Mouse (Mus musculus): ENCODE measurements around the gene Ift140. TPM values are rescaled to one million over a fixed set of nuclear protein-coding genes. Genes with fewer than 3 reads are reported as not detected.

Ift140 gene
- total RNA-seq, 2 experiments from 2014 or later, result 11.0 to 20.3 TPM

DNA sequence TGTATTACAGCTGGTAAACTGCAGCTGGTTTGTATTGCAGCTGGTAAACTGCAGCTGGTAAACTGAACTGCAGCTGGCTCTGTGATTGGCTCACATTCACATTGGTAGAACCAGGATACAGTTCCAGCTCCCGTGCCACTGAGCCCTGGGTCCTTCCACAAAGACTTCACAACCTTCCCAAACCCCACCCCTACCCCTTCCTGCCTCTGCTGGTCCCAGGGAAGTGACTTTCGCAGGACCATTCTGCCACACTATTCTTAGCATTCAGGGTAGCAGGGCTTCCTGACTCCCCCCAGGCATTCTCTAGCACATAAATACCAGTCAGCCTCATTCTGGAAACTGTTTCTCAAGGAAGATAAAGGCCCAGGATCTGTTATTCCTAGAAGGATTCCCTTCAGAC lies 52.8 kb downstream of the Ift140 start:
- ATAC-seq (replicated peaks; ENCODE audit: poor library complexity), result no peak

DNA sequence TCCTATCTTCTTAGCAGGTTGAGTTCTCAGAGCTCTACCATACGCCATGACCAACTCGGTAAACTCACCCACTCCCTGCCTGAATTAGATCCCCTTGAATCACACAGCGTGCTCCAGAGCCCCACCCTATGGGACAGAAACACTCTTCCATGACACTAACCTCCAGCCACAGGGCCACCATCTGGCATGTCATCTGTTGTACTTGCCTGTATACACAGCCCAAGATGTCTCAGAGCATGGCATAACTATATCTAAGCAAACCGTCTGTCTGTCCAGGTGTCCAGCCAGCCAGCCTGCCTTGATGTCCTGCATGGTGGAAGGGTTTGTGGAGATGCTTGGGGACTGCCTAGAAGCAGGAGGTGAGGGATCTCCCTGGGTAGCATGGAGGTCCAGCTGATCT lies 61.0 kb downstream of the Ift140 start:
- no peak for ATAC-seq (replicated peaks; ENCODE audit: poor library complexity)

DNA sequence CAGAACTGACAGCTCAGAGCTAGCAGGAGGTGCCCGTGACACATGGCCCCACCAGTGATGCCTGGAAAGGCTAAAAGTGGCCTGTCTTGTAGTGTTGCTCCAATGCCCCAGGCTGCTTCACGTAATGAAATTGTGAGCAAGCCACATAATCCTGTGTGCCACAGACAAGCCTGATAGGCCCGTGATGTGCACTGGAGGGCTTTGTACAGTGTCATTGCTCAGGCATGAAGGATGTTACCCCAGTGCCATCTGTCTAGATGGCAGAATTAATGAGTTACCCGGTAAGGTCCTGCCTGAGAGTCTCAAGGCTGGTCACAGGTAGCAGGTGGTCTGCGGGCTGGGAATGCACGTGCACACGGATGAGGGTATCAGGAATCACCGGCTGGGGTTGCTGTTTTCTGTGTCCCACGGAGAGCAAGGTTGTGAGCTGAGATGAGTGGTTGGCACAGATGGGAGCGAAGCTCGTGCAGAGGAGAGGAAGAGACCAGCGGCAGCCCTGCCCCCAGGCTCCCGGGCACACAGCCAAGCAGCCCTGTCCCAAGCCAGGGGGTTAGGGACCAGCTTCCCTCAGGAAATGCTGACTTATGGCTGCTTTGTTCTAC lies 62.0 kb downstream of the Ift140 start:
- ATAC-seq (replicated peaks; ENCODE audit: poor library complexity), result peak; percentile 42; the same call in 1 of the 2 replicates

DNA sequence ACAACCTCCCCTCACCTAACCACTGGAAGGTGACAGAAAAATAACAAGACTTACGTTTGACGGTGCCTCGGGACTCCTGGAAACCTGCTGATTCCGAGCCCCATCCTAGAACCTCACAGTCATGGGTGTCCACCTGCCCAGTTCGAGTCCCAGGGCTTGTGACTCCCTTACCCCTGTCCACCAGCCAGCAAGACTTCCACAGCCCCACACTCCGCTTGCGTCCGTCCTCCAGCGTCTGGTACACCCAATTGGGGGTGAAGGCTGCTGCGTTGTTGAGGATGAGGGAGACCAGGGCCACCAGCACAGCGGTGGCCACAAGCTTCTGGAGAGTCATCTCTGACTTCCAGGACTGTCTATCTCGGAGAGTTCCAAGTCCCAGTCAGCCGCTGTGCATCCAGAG lies 64.3 kb downstream of the Ift140 start:
- no peak for ATAC-seq (replicated peaks; ENCODE audit: poor library complexity)

DNA sequence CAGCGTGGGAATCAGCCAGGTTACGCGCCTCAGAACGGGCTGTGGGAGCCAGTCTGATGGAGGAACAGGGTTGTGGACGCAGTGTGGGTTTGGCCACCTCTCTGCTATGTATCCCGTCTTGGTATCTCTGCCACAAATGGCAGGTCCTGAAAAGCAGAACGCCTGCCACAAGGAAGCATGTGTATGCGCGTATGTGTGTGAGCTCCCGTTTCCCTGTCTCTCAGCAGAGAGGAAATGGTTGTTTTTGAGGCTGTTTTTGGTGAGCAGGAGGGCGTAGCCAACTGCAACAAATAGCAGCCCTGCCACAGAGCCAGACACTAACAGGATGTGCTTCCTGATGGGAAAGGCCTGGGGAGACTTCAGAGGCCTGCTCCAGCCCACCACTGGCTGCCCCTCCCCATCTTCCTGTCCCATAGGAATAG lies 65.1 kb downstream of the Ift140 start:
- no peak for ATAC-seq (replicated peaks; ENCODE audit: poor library complexity)

DNA sequence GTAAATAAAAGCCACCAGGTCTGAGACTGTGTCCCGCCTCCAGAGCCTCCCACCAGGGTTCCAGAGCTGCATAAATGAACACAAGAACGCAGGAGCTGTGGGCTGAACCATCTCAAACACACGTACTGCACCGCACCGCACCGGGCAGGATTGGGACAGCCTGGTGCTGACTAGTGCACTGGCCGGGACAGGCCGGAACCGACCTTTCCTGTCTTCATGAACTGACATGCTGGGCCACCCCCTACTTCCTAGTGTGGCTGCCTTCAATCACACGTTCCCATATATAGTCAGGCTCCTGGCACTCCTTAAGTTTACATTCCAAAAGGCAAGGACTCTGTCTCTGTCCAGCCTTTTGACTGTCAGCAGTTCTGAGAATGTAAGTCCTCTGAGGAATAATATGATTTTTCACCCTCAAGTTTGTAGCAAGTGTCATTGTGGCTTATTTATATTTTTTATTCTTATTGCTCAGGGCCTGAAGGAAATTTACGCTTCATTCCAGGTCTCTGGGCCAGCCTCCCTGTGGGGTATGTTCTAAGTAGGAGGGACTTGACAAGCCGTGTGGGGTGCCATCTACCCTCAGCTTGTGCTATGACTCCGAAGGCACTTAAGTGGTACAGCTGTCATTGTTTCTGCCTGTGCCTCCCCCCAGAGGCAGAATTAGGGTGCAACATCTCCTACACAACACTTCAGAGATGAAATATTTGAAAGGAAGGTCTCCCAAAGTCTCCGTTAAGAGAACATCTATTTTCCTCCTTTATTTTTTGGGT lies 66.4 kb downstream of the Ift140 start:
- ATAC-seq (replicated peaks; ENCODE audit: poor library complexity), result no peak

DNA sequence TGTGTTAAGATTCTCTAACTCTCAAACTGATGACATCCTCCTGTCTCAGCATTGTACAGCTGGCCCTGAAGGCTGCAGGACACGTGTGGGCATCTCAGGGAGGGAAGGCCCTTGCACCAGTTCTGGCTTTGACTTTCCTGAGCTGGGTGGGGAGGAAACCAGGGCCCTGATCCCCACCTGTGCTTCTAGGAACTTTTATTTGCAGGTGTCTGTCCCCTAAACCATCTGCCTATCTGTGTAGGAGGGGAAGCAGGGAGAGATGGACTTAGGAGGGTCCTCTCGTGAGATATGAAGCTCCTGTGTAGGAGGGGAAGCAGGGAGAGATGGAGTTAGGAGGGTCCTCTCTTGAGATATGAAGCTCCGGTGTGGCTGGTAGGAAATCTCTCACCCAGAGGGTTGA lies 67.0 kb downstream of the Ift140 start:
- no peak for ATAC-seq (replicated peaks; ENCODE audit: poor library complexity)

DNA sequence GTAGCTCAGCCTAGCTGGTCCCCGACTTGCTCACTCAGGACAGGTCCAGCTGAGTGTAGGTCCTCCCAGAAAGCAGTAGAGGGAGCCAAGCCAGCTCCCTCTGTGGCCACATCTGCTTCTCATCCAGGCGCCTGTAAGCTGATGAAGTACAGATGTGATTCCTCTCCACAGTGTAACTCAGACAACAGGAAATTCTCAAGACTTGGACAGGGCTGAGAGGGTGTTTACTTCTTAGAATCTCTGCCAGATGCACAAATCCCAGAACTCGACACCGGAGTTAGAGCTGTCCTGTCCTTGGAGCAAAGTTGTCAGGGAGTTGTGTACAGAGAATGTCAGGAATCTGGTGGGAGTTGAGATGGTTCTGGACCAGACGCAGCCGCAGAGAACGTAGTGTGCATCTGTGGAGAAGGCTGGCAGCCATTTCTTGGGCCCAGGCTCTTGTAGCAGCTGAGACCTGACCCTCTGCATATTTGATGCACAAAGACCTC lies 67.6 kb downstream of the Ift140 start, which contains the start of gene Tmem204:
TSS of gene Tmem204 (minus strand) at position 148 of the 488 bp plus-strand sequence.
- peak; percentile 23; the same call in 1 of the 2 replicates for ATAC-seq (replicated peaks; ENCODE audit: poor library complexity)

DNA sequence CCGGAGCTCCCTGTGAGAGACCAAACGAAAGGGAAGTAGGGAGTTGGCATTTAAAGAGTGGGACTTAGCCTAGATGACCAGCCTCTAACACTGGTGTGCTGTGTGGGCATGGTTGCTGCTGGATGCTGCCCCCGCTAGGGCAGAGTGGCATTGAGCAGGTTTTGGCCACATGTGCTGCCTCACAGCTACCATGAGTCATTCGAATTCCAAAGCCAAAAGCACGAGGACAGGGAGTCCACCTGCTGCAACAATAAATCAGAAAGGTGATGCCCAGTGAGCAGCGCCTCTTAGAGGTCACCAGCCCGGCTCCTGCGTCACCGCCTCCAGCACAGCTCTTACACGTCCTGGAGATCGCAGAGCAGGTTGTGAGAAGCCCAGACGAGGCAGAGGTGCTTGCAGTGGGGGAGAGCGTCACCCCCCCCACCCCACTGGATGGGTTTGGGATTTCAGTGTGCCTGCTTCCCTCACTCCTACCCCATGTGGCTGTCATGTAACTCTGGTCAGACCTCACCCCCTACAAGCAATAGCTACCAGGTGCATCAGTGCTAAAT lies 69.0 kb downstream of the Ift140 start:
- no peak for ATAC-seq (replicated peaks; ENCODE audit: poor library complexity)

DNA sequence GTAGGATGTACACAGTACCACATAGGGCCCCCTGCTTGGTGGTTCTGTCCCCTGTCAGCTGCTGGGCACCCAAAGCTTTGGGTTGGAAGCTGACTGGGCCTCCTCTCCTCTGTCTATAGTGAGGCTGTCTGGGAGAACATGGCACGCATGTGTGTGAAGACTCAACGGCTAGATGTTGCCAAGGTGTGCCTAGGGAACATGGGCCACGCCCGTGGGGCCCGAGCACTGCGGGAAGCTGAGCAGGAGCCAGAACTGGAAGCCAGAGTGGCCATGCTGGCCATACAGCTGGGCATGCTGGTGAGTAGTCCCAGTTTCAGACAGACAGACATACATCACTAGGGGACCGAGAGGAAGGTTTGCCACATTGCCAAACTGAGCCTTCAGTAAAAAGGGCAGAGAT lies 70.8 kb downstream of the Ift140 start:
- ATAC-seq (replicated peaks; ENCODE audit: poor library complexity), result no peak

DNA sequence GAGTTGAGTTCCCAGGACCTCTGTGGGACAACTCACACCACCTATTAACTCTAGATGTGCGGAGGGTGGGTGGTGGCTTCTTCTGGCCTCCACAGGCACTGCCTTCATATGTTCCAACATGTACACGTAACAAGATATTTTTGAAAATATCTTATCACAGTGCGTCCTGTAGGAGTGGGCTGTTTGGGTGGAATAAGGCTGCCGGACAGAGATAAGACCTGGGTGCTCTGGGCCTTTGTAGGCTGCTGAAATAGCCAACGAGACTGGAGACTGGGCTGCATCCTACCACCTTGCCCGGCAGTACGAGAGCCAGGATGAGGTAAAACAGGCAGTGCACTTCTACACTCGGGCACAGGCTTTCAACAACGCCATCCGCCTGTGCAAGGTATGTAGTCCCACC lies 73.3 kb downstream of the Ift140 start:
- ATAC-seq (replicated peaks; ENCODE audit: poor library complexity), result peak; percentile 85

DNA sequence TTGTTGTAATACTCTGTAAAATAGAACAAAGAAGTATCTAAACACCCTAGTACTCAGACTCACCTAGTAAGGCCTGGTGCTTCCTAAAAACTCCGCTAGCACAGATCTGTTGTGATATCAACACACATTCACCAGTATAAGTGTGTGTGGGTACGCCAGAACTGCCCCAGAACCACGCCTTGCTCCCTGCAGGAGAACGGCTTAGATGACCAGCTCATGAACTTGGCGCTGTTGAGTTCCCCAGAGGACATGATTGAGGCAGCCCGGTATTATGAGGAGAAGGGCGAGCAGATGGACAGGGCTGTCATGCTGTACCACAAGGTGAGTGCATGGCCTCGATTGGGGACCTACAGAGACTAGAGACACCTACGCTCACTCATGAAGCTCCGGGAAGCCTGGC lies 74.6 kb downstream of the Ift140 start:
- no peak for ATAC-seq (replicated peaks; ENCODE audit: poor library complexity)

DNA sequence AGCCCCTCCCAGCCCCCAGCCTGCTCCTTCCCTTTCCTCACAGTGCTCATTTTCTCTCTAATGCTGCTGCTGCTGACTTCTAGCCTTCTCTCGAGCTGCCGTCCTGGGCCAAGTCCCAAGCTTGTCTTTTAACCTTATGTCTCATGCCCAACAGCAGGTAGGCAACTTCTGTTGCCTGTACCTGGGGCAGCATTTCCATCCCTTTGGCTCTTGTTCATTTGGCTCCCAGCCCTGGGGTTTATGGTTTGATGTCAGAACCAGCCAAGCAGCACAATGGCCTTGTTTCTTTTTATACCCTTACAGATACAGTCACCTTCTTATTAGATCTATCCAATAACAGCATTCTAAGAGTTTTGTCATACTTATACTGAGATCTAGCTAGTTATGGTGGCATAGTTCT lies 80.3 kb downstream of the Ift140 start:
- no peak for ATAC-seq (replicated peaks; ENCODE audit: poor library complexity)

DNA sequence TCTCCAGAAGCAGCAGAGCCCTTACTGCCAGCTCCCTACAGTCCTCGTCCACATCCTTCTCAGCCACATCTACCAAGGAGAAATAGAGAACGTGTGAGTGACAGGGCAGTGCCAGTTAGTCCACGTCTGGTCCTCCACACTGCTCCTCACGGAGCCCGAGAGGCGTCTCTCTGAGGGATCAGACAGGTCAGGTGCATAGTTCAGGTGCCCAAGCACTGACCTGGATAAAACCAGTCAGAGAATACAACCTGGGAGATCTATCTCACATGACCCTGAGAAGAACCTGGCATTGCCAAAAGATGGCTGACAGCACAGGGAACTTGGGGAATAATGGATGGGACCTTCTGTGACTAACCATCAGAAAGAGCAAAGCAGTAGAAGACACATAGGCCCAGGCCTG lies 84.2 kb downstream of the Ift140 start:
- no peak for ATAC-seq (replicated peaks; ENCODE audit: poor library complexity)

DNA sequence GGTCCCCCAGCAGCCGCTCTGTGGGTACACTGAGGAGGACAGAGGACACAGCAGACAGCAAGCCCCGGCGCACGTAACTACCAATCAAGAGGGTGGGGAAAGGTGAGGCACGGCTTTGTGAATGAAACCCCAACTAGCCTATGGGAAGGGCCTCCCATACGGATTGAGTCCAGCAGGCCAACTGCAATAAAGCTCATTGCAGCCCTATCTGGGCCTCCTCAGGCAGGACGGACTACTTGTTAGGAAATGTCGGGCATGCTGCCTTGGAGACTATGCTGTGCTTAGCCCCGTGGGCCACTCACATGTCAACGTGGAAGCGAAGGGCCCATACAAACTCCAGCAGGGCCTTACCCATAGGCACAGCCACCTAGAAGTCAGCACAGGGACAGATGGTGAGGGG lies 85.5 kb downstream of the Ift140 start:
- no peak for ATAC-seq (replicated peaks; ENCODE audit: poor library complexity)

DNA sequence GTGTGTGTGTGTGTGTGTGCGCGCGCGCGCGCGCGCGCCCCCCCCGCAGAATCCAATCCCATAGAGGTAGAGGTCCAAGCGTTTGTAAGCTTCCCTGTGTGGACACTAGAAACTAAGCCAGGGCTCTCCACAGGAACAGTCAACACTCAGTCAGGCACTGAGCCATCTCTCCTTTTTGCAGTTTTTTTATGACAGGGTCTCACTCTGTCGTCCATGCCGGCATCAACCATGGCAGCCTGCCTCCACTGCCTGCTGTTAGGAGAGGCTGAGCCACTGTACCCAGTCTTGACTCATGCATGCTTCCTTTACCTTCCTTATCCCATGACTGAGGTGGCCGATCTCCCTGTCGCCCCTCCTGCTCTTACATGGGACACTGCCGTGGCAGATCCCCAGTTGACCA lies 91.9 kb downstream of the Ift140 start:
- no peak for ATAC-seq (replicated peaks; ENCODE audit: poor library complexity)

DNA sequence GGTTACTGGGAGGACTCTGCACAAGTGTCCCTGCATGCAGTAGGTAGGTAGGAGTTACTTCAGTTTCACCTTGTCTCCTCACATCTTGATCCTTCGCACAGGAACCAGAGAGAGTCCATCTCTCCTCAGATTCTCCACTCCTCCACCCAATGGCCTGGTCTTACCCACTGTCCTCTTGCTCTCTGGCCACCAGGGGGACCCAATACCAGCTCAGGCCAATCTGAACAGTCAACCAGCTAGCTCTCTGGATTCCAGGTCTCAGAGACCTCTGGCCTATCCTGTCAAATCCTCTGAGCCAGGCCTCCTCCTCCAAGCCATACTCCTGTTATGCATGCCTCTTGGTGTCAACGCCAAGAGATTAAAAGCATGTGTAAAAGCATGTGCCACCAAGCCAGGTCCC lies 93.7 kb downstream of the Ift140 start:
- peak; percentile 81 for ATAC-seq (replicated peaks; ENCODE audit: poor library complexity)

DNA sequence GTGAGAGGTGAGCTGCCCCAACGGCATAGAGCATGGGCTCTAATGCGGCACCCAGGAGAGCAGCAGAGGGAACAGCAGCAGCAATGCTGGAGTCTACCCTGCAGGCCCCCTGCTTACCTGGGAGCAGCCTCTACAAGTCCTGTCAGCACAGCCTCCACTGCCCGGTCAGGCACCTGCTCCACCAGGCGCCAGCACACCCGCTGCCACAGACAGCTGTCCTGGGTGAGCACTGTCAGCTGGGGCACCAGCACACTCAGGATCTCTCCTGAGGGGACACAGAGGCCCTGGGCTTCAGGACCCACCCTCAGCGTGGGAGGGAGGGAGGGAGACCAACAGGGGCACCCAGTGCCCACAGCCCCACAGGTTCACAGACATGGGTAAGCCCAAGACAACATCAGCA lies 94.7 kb downstream of the Ift140 start:
- ATAC-seq (replicated peaks; ENCODE audit: poor library complexity), result no peak

DNA sequence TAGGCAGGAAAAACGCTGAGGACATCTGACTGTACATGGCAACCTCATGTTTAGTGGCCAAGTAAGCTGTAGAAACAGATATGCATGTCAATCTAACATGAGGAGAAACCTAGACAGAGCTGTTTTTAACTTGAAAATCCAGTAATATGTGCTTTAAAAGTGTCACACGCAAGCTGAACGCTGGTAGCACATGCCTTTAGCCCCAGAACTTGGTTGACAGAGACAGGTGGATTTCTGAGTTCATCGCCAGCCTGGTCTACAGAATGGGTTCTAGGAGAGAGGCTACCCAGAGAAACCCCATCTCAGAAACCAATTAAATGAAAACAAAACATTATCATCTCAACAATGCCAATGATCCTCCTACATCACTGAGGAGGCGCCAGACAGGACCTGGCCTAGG lies 95.3 kb downstream of the Ift140 start:
- ATAC-seq (replicated peaks; ENCODE audit: poor library complexity), result no peak

DNA sequence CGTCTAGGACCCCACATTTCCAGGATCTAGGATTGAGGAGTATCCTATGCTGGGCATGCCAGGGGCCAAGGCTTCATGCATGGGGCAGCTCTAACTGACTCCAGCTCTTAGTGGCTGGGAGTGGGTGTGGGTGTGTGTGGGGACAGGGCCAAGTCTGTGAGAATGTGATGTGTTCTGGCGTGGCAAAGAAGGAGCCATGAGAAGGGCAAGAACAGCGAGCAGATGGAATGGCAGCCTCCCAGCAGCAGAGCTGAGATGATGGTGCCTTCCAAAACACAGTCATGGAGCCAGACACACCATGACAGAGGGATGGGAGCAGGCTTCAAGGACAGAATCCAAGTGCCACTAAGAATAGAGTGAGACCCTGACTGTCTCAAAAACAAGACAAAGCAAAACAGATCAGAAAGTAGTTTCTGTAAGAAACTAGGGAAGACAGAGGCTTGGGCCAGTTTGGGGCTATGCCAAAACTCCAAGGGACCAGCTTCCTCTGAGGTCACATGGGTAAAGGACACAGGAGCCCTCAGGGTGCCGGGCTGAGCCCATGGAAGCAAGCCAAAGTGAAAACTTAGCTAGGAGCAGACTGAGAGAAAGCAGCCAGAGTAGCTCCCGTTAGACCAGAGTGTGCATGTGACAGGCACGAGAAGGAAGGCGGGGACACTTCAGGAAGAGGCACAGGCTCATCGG lies 96.0 kb downstream of the Ift140 start:
- no peak for ATAC-seq (replicated peaks; ENCODE audit: poor library complexity)

DNA sequence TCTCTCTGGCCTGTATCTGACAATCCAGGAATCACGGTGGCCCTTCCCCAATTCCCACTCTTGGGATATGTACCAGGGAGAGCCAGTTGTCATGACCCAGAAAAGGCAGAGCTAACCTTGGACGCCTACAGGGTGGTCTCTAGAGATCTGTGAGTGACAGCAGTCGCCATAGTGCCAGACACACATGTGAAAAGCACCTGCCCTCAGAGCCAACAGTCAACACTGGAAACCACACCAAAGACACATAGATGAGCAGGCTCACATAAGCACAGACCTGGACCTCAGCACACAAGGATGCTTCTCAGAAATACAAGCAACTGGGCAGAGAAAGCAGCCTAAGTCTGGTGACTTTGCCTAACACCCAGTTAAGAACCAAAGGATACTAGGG lies 96.5 kb downstream of the Ift140 start:
- no peak for ATAC-seq (replicated peaks; ENCODE audit: poor library complexity)
